Mouse (Mus musculus) thymus, postnatal 0 days (tissue): ENCODE measurements around the gene Pla2g2c. TPM values are rescaled to one million over a fixed set of nuclear protein-coding genes. Genes with fewer than 3 reads are reported as not detected.

ENCODE experiments used
- DNase-seq: peaks from one replicate; pipeline ENCODE4 v3.0.0-alpha.2; 2015; ENCODE audit warnings: low spot score
- polyA plus RNA-seq: library from polyadenylated mRNA; unstranded; fragments of >200 nt; fragmentation: Nextera tagmentation; extraction: Ambion mirVana; gene quantifications from 2 replicates; pipeline ENCODE4 v1.2.1, GENCODE M21; 2015

Gene Pla2g2c
- polyA plus RNA-seq: 0.15 and 0.25 TPM in 2 replicates

DNA sequence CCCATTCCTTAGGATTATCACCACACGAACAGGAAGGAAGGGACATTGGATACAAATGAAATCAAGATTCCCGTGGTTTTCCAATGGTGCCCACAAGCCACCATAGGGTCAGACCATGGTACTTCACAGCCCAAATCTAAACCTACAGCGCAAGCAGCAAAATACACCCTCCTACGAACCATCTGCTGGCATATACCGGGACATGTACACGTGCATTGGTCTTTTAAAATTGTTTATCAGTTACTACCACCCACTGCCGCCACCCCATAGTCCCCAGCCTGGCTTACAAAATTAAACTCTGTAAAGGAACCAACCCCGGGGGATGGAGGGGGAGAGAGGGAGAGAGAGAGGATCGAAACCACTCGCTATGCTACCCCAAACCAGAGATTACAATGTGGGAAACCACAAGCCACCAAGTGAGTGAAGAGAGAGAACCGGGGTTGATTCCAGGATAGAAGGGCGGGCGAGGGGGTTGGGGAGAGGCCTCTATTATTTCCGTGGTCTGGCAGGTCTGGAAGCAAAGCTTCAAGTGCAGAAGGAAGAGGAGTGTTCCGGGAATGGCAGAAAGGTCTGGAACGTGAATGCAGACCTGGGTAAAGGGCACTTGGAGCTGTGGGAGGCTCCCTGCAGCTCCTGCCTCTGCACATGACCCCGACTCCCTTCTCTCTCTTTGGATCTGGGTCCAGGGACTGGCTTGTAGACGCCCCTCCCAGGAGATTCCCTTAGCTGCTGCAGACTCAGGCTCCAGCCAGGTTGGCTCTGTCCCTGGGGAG is at the start of gene Pla2g2c:
Gene Pla2g2c (plus strand): TSS at position 439 of the 773 bp plus-strand sequence.
- DNase-seq: no peak

DNA sequence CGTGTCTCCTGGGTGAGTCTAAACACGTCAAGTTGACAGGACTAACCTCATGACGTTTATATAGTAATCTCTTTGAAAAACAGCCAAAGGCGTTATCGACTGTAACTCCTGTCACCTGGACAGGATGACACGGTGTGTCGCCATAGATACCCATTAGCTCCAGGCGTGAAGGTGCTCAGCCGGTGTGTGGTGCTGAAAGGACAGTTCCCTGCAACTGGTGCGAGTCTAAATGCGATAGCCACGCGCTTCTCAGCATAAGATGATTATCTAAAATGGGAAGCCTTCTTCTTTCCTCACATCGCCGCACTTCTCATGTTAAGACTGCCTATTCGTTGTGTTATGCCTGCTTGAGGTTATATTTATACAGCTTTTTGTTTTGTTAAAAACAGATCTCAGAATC is 48.1 kb upstream of the Pla2g2c start:
- no peak for DNase-seq

DNA sequence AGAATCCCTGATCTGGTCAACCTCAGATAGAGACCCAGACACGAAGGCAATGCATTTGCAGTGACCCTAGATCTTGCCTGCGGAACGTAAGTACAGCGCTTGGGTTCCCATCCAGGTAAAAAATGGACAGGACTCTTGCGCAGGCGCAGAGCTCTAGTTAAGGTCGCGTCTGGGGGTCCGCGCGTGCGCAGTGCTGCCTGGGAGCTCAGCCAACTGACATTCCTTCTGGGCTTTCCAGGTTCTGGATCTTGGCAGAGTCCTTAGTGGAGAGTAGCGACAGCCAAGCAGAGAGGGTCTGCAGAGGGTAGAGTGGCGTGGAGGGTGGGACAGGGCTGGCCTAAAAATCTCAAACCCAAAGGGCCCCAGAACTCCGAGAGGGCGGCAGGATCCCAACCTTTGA is 47.0 kb upstream of the Pla2g2c start:
- DNase-seq: no peak

DNA sequence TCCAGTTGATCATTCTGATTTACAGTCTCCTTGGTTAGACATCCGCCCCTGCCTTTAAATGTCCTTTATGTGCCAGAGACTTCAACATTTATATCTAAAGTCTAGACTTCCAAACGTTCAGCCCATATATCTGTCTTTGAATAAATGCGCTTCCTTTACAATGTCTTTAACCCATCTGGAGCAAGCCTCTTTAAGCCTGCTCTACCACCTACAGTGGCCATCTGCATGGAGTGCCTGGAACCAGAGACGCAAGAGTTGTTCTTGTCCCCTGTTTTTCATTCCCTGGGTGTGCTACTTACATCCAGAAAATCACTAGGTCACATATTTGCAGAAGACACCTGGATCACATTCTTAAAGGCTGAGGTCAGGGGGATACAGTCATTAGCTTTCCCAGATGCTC is 44.5 kb upstream of the Pla2g2c start:
- DNase-seq: no peak

DNA sequence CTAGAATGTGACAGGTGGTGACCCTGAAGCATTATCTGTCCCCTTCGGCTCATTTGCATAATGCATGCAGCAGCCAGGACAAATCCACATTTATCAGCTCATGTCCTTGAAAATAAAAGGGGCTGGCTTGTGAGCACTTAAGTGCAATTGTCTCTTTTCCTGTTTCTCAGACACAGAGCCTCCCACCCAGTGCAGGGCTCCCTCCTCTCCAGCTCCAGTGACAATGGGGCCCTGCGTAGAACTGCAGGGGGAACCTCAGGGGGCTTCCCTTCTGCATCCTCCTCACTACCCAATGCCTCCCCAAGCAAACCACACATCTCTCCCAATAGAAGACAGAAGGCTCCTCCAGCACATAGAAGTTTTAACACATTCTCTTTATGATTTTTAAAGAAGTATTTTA is 41.8 kb upstream of the Pla2g2c start:
- DNase-seq: no peak

DNA sequence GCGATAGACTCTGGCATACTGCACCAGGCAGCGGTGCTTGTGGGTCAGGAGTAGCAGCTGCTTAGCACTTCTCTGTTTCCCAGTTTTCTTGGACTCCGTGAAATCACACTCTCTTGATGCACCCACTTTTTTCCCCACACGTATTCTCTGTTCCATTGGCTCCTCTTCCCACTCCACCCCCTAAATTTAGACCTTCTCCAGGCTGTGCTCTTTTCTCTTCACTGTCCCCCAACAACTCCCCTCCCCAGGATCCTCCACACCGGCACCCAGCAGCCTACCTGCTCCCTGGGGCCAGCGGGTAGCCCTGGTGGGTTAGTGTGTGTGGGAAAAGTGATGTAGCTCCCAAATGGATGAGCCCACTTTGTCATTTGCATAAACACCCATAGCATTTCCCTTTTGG is 38.8 kb upstream of the Pla2g2c start:
- DNase-seq: no peak

DNA sequence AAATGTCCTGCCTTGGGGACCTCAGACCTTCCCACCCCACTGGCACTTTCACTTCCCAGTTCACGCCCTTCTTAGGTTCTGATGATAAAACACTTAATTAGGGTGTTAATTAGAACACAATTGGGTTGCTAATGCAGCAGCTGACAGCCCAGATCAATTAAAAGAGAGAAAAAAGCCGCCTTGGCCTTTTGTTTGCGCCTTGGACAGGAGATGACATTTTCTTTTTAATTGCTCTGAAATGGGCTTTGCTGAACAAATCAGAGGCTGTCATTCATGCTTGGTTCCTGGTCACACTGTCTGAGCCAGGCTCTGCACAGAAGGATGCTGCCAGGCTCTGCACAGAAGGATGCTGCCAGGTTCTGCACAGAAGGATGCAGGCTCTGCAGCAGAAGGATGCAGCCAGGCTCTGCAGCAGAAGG is 35.5 kb upstream of the Pla2g2c start:
- DNase-seq: no peak

DNA sequence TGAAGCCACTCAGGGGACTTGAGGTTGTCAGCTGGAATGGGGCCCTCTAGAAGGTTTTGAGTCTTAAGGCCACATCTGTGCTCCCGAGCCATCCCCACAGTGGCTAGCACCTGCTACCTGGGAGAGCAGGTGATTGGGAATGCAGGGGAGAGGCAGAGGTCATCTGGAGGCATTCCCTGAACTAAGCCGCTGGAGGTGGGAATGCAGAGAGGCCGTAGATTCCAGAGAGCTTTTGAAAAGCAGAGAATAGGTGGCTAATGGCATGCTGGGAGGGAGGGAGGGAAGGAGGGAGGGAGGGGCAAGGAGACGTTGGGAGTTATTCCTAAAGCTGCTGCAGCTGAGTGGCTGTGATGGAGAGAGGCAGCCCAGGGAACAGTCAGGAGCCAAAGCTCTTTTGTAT is 34.0 kb upstream of the Pla2g2c start:
- no peak for DNase-seq

DNA sequence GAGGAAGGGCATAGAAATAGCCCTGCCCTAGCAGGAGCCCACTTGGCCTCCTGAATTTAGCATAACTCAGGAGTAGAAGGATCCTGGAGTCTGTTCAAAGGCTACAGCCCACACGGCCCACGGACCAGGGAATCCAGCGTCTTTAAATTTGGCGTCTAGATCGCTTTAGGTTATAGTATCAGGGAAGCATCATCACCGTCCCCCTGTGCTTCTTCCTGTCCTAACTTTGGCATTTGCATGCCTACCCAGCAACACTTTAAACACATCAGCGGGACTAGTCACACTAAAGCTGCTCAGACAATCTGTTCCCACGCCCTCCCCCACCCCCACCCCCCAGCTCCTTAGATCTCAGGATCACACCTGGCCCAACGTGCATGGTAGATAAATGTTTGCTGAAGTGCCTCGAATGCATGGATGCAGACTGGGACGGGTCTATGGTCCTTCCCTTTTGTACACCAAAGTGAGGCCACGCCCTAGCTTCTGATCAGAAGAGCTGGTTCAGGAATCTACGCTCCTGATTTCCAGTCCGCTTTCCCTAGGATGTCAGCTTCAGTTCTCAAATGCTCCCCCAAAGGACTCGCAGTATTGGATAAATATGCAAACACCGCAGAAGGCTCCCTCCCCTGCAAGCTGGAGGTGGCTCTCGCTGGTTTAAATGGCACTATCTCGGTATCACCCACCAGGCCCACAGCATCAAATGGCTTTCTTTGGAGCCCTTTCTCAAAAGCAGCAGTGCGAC is 33.0 kb upstream of the Pla2g2c start:
- no peak for DNase-seq

DNA sequence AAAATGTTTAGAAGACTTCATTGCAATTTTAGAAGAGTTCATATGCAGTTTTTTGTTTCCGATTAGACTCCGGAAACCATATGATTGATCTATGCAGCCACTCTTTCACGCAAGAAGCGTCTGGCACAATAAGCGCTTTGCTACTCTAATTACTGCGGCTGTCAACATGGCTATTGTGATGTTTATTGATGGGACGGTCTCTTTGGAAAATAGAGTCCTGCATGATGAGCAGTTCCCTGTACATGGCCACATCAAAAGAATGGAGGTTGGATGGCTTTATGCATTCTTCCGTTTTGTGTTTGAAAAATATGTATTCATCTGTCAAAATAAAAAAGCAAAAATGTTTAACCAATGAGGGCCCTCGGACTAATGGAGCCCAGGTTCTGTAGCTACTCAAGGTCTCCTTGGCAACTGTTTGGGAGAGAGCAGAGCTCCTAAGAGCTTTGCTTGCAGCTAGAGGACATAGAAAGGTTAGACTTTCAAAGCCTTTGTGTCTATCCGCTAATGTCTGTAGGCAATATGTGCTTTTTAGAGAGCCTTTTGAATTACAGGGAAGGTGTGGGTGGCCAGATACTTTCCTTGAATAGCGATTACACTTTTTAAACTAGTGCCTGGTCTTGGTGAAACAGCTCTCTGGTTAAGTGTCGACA is 31.4 kb upstream of the Pla2g2c start:
- DNase-seq: no peak

DNA sequence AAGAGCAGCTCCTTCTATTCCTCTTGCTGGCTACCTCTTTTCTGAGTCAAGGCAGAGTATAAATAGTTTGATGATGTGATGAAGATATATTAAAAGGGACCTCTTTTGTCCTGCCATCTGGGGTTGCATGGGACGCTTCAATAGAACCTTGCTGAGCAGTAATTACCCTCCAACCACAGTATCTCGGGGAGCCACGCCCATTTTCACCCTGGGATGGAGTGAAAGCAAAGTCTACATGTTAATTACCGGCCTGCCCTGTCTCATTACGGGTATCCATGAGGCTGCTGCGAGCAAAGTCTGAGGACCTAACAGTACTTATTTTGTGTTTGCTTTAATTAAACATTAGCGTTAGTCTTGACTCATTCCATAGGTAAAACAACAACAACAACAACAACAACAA is 27.9 kb upstream of the Pla2g2c start:
- no peak for DNase-seq

DNA sequence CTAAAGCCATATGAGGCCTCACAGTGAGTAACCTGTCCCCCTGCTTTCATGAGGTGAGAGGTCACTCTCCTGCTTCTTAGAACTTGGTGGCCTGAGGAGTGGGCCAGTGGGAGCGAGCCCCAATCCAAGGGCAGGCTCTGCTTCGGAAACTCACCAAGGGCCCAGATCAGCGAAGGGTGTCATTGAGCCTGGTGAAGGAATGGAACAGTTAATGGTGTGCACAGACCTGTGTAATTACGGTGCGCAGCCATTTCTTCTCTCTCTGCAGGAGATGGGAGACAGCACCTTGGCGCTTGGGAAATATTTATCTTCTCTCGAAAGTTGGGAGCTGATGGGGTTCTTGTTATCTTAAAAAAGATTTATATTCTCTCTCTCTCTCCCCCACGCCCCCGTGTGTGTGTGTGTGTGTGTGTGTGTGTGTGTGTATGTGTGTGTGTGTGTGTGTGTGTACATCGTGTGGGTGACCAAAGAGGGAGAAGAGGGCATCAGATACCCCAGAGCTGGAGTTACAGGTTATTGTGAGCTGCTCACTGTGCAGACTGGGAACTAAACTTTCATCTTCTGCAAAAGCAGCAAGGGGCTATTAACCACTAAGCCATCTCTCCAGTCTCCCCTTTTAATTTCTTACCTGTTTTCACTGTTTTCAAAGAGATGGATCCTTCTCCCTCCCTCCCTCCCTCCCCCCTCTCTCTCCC is 27.3 kb upstream of the Pla2g2c start:
- no peak for DNase-seq

DNA sequence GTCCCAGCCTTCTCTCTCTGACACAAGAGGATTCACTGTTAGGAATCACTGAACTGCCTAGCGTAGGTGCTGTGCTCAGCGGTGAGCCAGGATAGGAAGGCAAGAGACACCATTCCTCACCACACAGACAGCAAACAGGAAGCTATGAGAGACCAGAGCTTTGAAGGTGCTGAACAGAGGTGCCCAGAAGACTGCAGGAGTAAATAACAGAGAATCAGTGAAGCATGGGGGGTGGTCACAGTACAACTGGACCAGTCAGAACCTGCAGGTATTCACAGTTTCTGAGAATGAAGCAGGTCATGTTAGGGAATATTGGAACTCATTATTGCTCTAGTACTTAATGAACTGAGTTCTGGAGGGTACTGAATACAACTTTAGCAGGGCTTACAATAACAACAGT is 26.3 kb upstream of the Pla2g2c start:
- DNase-seq: no peak

DNA sequence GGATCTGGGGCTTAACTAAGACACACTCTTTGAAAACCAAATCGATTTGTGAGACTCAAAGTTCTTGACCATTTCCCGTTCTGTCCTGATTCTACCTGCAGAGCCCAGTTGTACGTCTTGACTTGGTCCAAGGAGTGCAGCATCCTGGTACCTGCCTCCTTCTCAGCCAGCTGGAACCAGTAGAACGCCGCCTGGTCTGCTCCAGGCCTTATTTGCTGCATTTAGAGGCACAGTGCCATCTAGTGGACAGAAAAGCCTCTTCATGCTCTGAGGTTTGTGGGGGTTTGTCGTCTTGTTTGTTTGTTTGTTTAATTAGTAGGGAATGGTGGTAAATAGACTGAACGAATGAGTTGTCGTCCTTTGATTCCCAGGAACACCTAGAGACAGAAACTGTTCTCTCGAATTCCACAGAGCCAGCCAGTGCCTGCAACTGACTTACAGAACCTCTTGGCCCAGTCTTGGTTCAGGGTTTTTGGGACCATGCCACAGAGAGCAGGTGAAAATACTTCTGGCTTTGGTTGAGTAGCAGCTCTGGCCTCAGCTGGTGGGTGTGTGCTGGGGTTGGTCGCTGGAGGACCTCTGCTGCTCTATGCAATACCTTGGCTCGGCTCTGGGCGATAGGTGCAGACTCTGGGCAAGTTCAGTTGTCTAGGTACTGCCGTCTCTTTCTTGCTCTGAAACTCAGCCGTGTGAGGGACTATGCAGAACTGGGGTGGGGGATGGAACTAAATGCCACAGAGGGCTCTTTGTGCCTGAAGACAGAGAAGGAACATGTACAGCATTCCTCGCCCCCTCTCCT is 24.2 kb upstream of the Pla2g2c start:
- peak; percentile 48 for DNase-seq

DNA sequence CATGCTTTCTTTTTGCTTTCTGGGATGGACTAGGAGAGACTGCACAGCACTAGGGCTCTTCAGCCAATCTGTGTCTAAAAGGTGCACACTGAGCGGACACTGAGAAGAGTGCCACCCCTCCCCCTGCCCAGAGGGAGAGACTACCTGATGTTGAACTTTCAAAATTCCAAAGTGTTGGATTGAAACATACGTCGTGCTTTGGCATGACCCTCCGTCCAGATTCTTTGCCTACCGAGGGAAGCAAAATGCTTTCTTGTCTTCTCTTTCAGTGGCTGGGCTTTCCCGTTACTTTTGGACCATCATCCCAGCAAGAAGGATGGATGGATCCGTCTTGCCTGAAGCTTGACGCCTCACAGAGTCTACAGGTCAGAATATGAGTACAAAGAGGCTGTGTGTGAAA is 23.5 kb upstream of the Pla2g2c start:
- DNase-seq: no peak

DNA sequence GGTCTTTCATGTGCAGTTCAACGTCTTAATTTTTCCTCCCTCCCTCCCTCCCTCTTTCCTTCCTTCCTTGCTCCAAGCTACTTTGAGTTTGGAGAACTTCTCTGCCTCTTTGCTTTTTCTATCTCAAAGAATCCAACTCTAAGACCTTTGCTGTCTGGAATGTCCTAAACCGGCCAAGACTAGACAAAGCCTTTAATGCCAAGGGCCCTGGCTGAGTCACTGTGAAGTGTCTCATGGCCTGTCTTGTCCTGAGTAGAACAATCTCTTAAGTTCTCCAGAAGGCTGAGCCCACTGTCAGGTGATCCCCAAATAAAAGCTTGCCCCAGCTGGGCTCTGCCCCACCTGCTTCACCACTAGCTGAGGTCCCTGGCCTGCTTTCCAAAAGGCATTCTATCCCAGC is 22.6 kb upstream of the Pla2g2c start:
- no peak for DNase-seq

DNA sequence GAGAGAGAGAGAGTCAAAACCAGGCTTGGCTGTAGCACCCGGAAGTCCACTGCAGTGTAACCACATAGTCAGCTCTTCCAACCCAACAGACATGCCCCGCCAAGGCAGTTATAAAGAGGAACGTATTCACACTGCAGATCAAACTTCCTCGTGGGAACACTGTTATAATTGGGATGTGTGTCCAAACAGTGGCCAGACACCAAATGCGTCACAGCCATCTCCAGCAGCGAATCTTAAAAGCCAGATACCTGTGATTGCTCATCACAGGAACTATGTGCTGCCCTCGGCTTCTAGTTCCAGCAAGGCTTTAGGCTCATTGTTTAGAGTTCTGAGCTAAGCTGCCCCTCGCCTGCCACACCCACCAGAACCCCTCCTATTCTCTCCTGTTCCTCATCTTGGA is 22.1 kb upstream of the Pla2g2c start:
- DNase-seq: no peak

DNA sequence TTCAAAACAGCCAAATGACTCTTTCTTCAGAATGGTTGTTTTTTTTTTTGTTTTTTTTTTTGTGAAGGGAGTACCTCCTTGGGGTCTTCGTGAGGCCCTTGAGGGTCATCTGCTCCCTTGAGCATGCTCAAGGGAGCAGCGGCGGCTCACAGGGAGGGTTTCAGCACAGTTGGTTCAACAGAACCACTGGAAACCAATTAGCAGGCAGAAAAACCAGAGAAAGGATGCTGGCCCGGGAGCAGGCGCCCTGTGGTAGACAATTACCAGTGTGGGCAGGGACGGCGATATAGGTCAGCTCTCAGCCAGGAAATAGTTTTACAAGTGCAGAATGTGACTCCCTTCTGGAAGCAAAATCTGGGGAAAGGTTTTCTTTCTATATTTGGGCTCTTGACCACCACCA is 21.0 kb upstream of the Pla2g2c start:
- DNase-seq: no peak

DNA sequence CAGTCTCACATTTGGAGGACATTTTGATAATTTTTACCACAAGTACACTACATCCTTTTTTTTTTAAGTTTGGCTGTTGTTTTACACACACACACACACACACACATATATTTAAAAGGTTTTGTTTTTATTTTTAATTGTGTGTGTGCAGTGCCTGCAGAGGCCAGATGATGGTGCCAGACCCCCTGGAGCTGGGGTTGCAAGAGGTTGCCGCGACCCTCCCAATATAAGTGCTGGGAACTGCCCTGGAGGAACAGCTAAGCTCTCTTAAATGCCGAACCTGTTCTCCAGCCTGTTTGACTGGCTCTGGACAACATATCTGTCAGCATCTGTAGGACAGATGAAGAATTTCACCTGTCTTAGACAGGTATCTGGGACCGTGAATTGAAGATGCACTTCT is 20.4 kb upstream of the Pla2g2c start:
- no peak for DNase-seq

DNA sequence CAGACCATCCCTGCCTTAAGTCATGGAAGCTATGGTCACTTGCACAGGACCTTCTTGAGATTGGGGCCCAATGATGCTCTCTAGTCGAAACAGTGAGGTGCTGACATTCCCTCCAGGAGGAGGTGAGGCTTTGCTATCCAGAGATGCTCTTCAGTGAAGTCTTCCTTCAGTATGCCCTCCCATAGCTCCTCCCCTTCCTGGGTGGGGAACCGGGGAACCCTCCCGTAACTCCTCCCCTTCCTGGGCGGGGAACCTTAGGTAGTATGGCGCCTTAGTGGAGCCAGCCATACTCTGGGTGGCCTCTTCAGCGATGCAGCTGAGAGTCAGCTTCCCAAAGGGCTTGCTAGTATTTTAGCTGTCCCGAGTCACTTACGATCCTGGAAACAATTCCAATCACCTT is 18.0 kb upstream of the Pla2g2c start:
- no peak for DNase-seq

DNA sequence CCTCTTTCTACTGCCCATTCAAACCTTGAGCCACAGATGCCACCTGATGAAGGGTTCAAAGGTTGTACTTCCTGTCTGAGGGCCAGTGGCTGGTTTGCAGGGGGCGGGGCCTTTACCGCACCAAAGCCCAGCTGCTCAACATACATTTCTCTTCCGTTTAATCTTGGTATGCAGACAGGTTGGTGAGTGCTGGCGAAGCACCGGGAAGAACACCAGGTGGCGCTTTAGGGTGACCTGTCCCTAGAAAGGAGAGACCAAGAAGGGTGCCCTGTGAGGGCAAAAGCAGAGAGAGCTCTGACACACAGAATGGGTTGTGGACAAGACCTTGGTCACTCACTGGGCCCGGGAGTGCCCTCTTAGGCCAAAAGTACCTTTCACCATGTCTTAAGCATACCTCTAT is 16.0 kb upstream of the Pla2g2c start:
- DNase-seq: peak; percentile 10
